Mouse (Mus musculus): ENCODE data around the gene Olfr406. TPM values are rescaled to one million over a fixed set of nuclear protein-coding genes. Genes with fewer than 3 reads are reported as not detected.

Olfr406 gene
- not detected in 2 replicates for polyA plus RNA-seq (2012; ENCODE audit: insufficient read depth, insufficient read length, missing spikeins)

- Histone ChIP-seq H3K4me3 (ENCODE audit: insufficient read depth, low read length) (no peak within 1 kb of the TSS), H3K27ac (ENCODE audit: insufficient read depth, low read depth, low read length) (no peak within 1 kb of the TSS), H3K4me1 (ENCODE audit: control insufficient read depth, insufficient read depth, low read length) (no peaks in the 10 kb centered on the region)
- TF ChIP-seq POLR2A (IDR thresholded peaks at IDR 0.05; ENCODE audit: borderline replicate concordance, low read depth, low read length) (no peak), CTCF (IDR thresholded peaks at IDR 0.05; ENCODE audit: low read depth, low read length) (no peak)
These were observed at the start of gene Olfr406 for GRCm38 (mm10) chr11:74259508-74259907. Gene Olfr406 (plus strand): TSS chr11:74259808.

- Histone ChIP-seq H3K4me1 (ENCODE audit: control insufficient read depth, insufficient read depth, low read length) (no peaks in the 10 kb centered on the region), H3K27ac (ENCODE audit: insufficient read depth, low read depth, low read length) (no peak within 1 kb of the TSS), H3K4me3 (ENCODE audit: insufficient read depth, low read length) (no peak within 1 kb of the TSS)
- TF ChIP-seq CTCF (IDR thresholded peaks at IDR 0.05; ENCODE audit: low read depth, low read length) = no peak
- TF ChIP-seq POLR2A (IDR thresholded peaks at IDR 0.05; ENCODE audit: borderline replicate concordance, low read depth, low read length) = no peak
These were observed 48.3 kb upstream of the Olfr406 start, which contains the start of gene Olfr43 for GRCm38 (mm10) chr11:74211279-74211678. Gene Olfr43 (minus strand): TSS chr11:74211379.

GRCm38 (mm10) chr11:74241201-74241600, 18.4 kb upstream of the Olfr406 start:
- no peak overlapping the region for H3K27ac ChIP-seq (ENCODE audit: insufficient read depth, low read depth, low read length)
- no peak for TF ChIP-seq CTCF (IDR thresholded peaks at IDR 0.05; ENCODE audit: low read depth, low read length)
- no peak for TF ChIP-seq POLR2A (IDR thresholded peaks at IDR 0.05; ENCODE audit: borderline replicate concordance, low read depth, low read length)
- no peaks in the 10 kb centered on the region for H3K4me1 ChIP-seq (ENCODE audit: control insufficient read depth, insufficient read depth, low read length)
- H3K4me3 ChIP-seq (ENCODE audit: insufficient read depth, low read length) = no peak overlapping the region

- TF ChIP-seq CTCF (IDR thresholded peaks at IDR 0.05; ENCODE audit: low read depth, low read length) = no peak
- TF ChIP-seq POLR2A (IDR thresholded peaks at IDR 0.05; ENCODE audit: borderline replicate concordance, low read depth, low read length) = no peak
- Histone ChIP-seq H3K27ac (ENCODE audit: insufficient read depth, low read depth, low read length) (no peak within 1 kb of the TSS), H3K4me3 (ENCODE audit: insufficient read depth, low read length) (no peak within 1 kb of the TSS), H3K4me1 (ENCODE audit: control insufficient read depth, insufficient read depth, low read length) (no peaks in the 10 kb centered on the region)
These were observed 23.8 kb downstream of the Olfr406 start, which contains the start of gene Olfr59 for GRCm38 (mm10) chr11:74283436-74283835. Gene Olfr59 (plus strand): TSS chr11:74283736.

GRCm38 (mm10) chr11:74287256-74287655, 27.6 kb downstream of the Olfr406 start:
- no peaks in the 10 kb centered on the region for H3K4me1 ChIP-seq (ENCODE audit: control insufficient read depth, insufficient read depth, low read length)
- TF ChIP-seq CTCF (IDR thresholded peaks at IDR 0.05; ENCODE audit: low read depth, low read length) (no peak), POLR2A (IDR thresholded peaks at IDR 0.05; ENCODE audit: borderline replicate concordance, low read depth, low read length) (no peak)
- no peak overlapping the region for H3K27ac ChIP-seq (ENCODE audit: insufficient read depth, low read depth, low read length)
- H3K4me3 ChIP-seq (ENCODE audit: insufficient read depth, low read length) = no peak overlapping the region

Other genes with a start within 250 kb of the Olfr406 start
- not detected in 2 replicates for gene Olfr139, start 203.3 kb upstream of the Olfr406 start, polyA plus RNA-seq (2012; ENCODE audit: insufficient read depth, insufficient read length, missing spikeins)
- not detected in 2 replicates for gene Olfr399, start 203.2 kb upstream of the Olfr406 start, polyA plus RNA-seq (2012; ENCODE audit: insufficient read depth, insufficient read length, missing spikeins)
- 0.21 TPM in 1 of 2 replicates, not detected in the other for gene Zfp616, start 189.9 kb upstream of the Olfr406 start, polyA plus RNA-seq (2012; ENCODE audit: insufficient read depth, insufficient read length, missing spikeins)
- gene Olfr401, start 146.1 kb upstream of the Olfr406 start, polyA plus RNA-seq (2012; ENCODE audit: insufficient read depth, insufficient read length, missing spikeins) = not detected in 2 replicates
- gene Olfr402, start 106.3 kb upstream of the Olfr406 start, polyA plus RNA-seq (2012; ENCODE audit: insufficient read depth, insufficient read length, missing spikeins) = not detected in 2 replicates
- gene Olfr403, start 73.6 kb upstream of the Olfr406 start, polyA plus RNA-seq (2012; ENCODE audit: insufficient read depth, insufficient read length, missing spikeins) = not detected in 2 replicates
- not detected in 2 replicates for gene Olfr43, start 48.4 kb upstream of the Olfr406 start, polyA plus RNA-seq (2012; ENCODE audit: insufficient read depth, insufficient read length, missing spikeins)
- gene Olfr59, start 23.9 kb downstream of the Olfr406 start, polyA plus RNA-seq (2012; ENCODE audit: insufficient read depth, insufficient read length, missing spikeins) = not detected in 2 replicates
- gene Olfr410, start 78.2 kb downstream of the Olfr406 start, polyA plus RNA-seq (2012; ENCODE audit: insufficient read depth, insufficient read length, missing spikeins) = not detected in 2 replicates
- not detected in 2 replicates for gene Olfr411, start 92.8 kb downstream of the Olfr406 start, polyA plus RNA-seq (2012; ENCODE audit: insufficient read depth, insufficient read length, missing spikeins)
- not detected in 2 replicates for gene Olfr412, start 102.3 kb downstream of the Olfr406 start, polyA plus RNA-seq (2012; ENCODE audit: insufficient read depth, insufficient read length, missing spikeins)

Measured in bone marrow macrophage, adult 2 months (primary cell).